Mouse (Mus musculus) CH12.LX (cell line): ENCODE measurements around the gene Gm11037. TPM values are rescaled to one million over a fixed set of nuclear protein-coding genes. Genes with fewer than 3 reads are reported as not detected.

ENCODE experiments used
- DNase-seq: peaks from one replicate; pipeline ENCODE4 v3.0.0-alpha.2; 2013; ENCODE audit errors: extremely low read depth
- H3K27ac ChIP-seq: 2 replicates; pipeline ENCODE4 v1.5.1; 2012; ENCODE audit warnings: low read depth, mild to moderate bottlenecking, control low read depth, moderate library complexity; ENCODE audit not compliant: insufficient read depth
- H3K27me3 ChIP-seq: replicated peaks from 2 replicates; pipeline ENCODE3; 2012; ENCODE audit warnings: inconsistent platforms
- H3K36me3 ChIP-seq, 2 experiments: replicated peaks in 1 of 2; 2 replicates each; pipeline versions ENCODE3 to v1.6.1; 2012; ENCODE audit warnings: inconsistent platforms in 1 of 2, low read length in 1 of 2, mild to moderate bottlenecking in 1 of 2, mixed read lengths in 1 of 2, moderate library complexity in 1 of 2; ENCODE audit not compliant: control insufficient read depth in 1 of 2, insufficient read depth in 1 of 2
- H3K4me1 ChIP-seq, 2 experiments: 2 replicates each; pipeline ENCODE4 v1.6.1; 2012; ENCODE audit warnings: inconsistent platforms in 1 of 2, moderate library complexity in 1 of 2; ENCODE audit not compliant: insufficient read depth in 2 of 2, control insufficient read depth in 1 of 2
- H3K4me2 ChIP-seq: 2 replicates; pipeline ENCODE4 v1.6.1; 2012; ENCODE audit warnings: low read depth, mild to moderate bottlenecking, control low read depth; ENCODE audit not compliant: poor library complexity, insufficient read depth, severe bottlenecking
- H3K4me3 ChIP-seq, 3 experiments: fragments of 150-350 bp in 1 of 3; sonication (generic) in 1 of 3; replicated peaks in 1 of 3; 2 replicates each; pipeline versions ENCODE3 to v1.5.1; 2011 to 2012; ENCODE audit warnings: low read depth in 2 of 3, low read length in 2 of 3, mild to moderate bottlenecking in 2 of 3, moderate library complexity in 2 of 3, control low read depth in 1 of 3, improper control_type of control experiment in 1 of 3, inconsistent platforms in 1 of 3, mixed read lengths in 1 of 3; ENCODE audit not compliant: poor library complexity in 1 of 3
- H3K79me2 ChIP-seq: replicated peaks from 2 replicates; pipeline ENCODE4 v1.6.1; 2012; ENCODE audit warnings: mild to moderate bottlenecking, moderate library complexity; ENCODE audit not compliant: control insufficient read depth, poor library complexity, insufficient read depth, severe bottlenecking; ENCODE audit errors: extremely low read depth
- H3K9ac ChIP-seq: 2 replicates; pipeline ENCODE4 v1.6.1; 2012; ENCODE audit warnings: low read depth, mild to moderate bottlenecking, control low read depth, moderate library complexity; ENCODE audit not compliant: insufficient read depth
- H3K9me3 ChIP-seq: replicated peaks from 2 replicates; pipeline ENCODE3; 2012; ENCODE audit warnings: low read length, inconsistent platforms, mixed read lengths
- BHLHE40 ChIP-seq: IDR thresholded peaks from 2 replicates; pipeline ENCODE4 v1.6.1; 2011; ENCODE audit warnings: mild to moderate bottlenecking, low read depth, low read length, improper control_type of control experiment
- CHD1 ChIP-seq: IDR thresholded peaks from 2 replicates; pipeline ENCODE4 v1.6.1; 2012; ENCODE audit warnings: low read depth, low read length, improper control_type of control experiment, inconsistent platforms
- CTCF ChIP-seq, 2 experiments: IDR thresholded peaks in 1 of 2; conservative IDR thresholded peaks in 1 of 2; 2 replicates each; pipeline ENCODE4 v1.5.1; 2011 to 2012; ENCODE audit warnings: low read depth in 2 of 2, low read length in 2 of 2, improper control_type of control experiment in 1 of 2, inconsistent platforms in 1 of 2, mild to moderate bottlenecking in 1 of 2, moderate library complexity in 1 of 2
- GABPA ChIP-seq: IDR thresholded peaks from 2 replicates; pipeline ENCODE4 v1.6.1; 2012; ENCODE audit warnings: low read depth, low read length, improper control_type of control experiment, inconsistent platforms; ENCODE audit not compliant: insufficient replicate concordance
- IRF4 ChIP-seq: IDR thresholded peaks from 2 replicates; pipeline ENCODE4 v1.6.1; 2014; ENCODE audit warnings: low read depth, mild to moderate bottlenecking, inconsistent platforms, low read length, improper control_type of control experiment
- KAT2A ChIP-seq: IDR thresholded peaks from 2 replicates; pipeline ENCODE4 v1.6.1; 2012; ENCODE audit warnings: low read length, improper control_type of control experiment, inconsistent platforms; ENCODE audit not compliant: insufficient replicate concordance
- MAFK ChIP-seq: IDR thresholded peaks from 2 replicates; pipeline ENCODE4 v1.6.1; 2011; ENCODE audit warnings: low read length, improper control_type of control experiment; ENCODE audit not compliant: insufficient replicate concordance
- MEF2A ChIP-seq: IDR thresholded peaks from 2 replicates; pipeline ENCODE4 v1.6.1; 2014; ENCODE audit warnings: low read depth, mild to moderate bottlenecking, inconsistent platforms, low read length, improper control_type of control experiment, borderline replicate concordance
- NELFE ChIP-seq: IDR thresholded peaks from 2 replicates; pipeline ENCODE4 v1.6.1; 2011; ENCODE audit warnings: low read depth, low read length, improper control_type of control experiment
- POLR2A ChIP-seq: IDR thresholded peaks from 2 replicates; pipeline ENCODE4 v1.6.1; 2011; ENCODE audit warnings: low read depth, mild to moderate bottlenecking, improper control_type of control experiment, low read length
- RAD21 ChIP-seq: IDR thresholded peaks from 2 replicates; pipeline ENCODE4 v1.6.1; 2011; ENCODE audit warnings: low read depth, mild to moderate bottlenecking, low read length, improper control_type of control experiment, moderate library complexity
- RCOR1 ChIP-seq: conservative IDR thresholded peaks from 2 replicates; pipeline ENCODE4 v1.6.1; 2012; ENCODE audit warnings: low read depth, mild to moderate bottlenecking, inconsistent platforms, low read length, improper control_type of control experiment
- SIN3A ChIP-seq: IDR thresholded peaks from 2 replicates; pipeline ENCODE4 v1.6.1; 2012; ENCODE audit warnings: low read length, improper control_type of control experiment, inconsistent platforms
- TBP ChIP-seq: conservative IDR thresholded peaks from 2 replicates; pipeline ENCODE4 v1.6.1; 2011; ENCODE audit warnings: low read depth, low read length, improper control_type of control experiment
- USF1 ChIP-seq: IDR thresholded peaks from 2 replicates; pipeline ENCODE4 v1.6.1; 2014; ENCODE audit warnings: low read depth, mild to moderate bottlenecking, inconsistent platforms, low read length, improper control_type of control experiment
- ZNF384 ChIP-seq: IDR thresholded peaks from 2 replicates; pipeline ENCODE4 v1.6.1; 2012; ENCODE audit warnings: low read depth, low read length, improper control_type of control experiment, inconsistent platforms
- dilution Hi-C: fragments of 300-500 bp; cut with MboI; formaldehyde crosslinking; loops from 2 replicates; pipeline ENCODE4 v1.14.3; 2020; ENCODE audit warnings: low sequenced_read_pairs; ENCODE audit not compliant: extremely low pct_unique_long_range_greater_than_20kb, extremely low pct_ligation_motif_present
- in situ Hi-C: fragments of 300-500 bp; cut with MboI; formaldehyde crosslinking; loops from 3 replicates; pipeline ENCODE4 v1.14.3; 2019; ENCODE audit warnings: low sequenced_read_pairs, low pct_ligation_motif_present, low pct_unique_long_range_greater_than_20kb, mixed read lengths
- polyA plus RNA-seq: library from polyadenylated mRNA; unstranded; fragments of >175 nt; gene quantifications from 2 replicates; pipeline ENCODE4 v1.2.1, GENCODE M21; 2012; ENCODE audit warnings: low read depth; ENCODE audit not compliant: insufficient read length
- total RNA-seq, 2 experiments: library from RNA; depleted of rRNA; stranded (reverse); fragments of 300-350 nt in 1 of 2; fragments of >200 nt in 1 of 2; gene quantifications; 2 replicates each; pipeline ENCODE4 v1.2.3; 2012 to 2014

The Gm11037 gene
- total and polyA plus RNA-seq, 3 experiments, result not detected

DNA sequence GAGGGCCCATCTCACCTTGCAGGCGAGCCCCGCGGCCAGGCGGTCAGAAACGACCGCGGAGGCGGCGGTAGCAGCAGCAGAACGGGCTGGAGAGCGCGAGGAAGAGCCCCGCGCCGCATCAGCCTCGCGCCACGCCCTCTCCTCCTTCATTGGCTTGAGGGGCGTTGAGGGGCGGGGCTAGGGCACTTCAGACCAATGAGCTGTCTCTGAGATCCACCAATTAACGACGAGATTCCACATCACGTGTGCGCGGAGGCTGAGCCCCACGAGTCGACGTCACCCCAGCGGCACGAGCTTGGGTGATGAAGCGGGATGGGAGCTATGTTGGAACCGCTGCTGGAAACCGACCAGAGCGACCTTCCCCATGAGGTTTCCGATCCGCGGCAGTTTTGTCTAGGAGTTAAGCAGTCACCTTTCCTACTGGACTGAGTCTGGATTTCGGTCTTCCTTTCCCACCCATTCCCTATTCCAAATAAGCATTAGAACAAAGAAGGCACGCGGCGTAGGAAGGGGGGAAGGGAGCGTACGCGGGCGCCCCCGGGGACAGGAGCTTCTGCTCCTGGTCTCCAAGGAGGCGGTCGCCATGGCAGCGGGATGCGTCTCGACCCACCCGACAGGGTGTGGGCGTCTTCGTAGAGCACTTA, 26.8 kb downstream of the Gm11037 start, which contains the start of gene 1700037H04Rik (continued):
- no peak for TF ChIP-seq GABPA
- no peak for TF ChIP-seq ZNF384
- TF ChIP-seq RCOR1, result no peak
- peak; percentile 97 for TF ChIP-seq BHLHE40
- TF ChIP-seq IRF4, result no peak; the same call in 1 of the 2 replicates
- no peak for TF ChIP-seq KAT2A
- TF ChIP-seq MAFK, result no peak
- TF ChIP-seq NELFE, result peak; percentile 94
- TF ChIP-seq POLR2A, result peak; percentile 97
- peak; percentile 74; the same call in 1 of the 2 replicates for TF ChIP-seq TBP
- TF ChIP-seq, all 38 proteins: peak for 19

DNA sequence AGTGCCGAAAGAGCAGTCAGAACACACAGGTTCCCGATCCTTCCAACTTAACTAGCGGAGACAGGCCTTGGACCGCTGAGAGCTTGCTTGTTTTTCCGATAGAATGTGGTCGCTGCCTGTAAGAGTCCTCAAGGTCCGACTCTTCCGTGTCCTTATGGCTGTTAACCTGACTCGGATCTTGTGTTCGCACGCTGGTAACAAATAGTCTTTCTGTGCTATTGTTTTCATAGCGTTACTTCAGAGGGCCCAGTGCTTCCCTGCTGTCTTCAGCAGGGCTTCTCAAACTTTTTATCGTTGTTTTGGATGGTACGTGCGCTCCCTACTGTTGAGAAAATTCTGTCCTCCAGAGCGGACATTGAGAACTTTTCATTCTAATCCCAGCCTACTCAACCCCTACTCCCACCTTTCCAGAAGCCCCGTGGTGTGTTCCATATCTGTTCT, 27.4 kb downstream of the Gm11037 start:
- Histone ChIP-seq H3K36me3 (peaks cover 0 to 10% of the 10 kb centered on the region in 2 experiments), H3K4me3 (peak overlapping the region; percentile 61 to 71 (median 69)), H3K27ac (no peak overlapping the region), H3K27me3 (no peaks in the 10 kb centered on the region), H3K9ac (peak overlapping the region; percentile 67), H3K9me3 (peaks cover 13% of the 10 kb centered on the region), H3K79me2 (no peaks in the 10 kb centered on the region), H3K4me1 (peaks cover 2 to 17% of the 10 kb centered on the region in 2 experiments; a peak in 3 of 4 replicates), H3K4me2 (peak overlapping the region; percentile 72)
- TF ChIP-seq RAD21 (peak; percentile 18), CHD1 (no peak), CTCF (conservative IDR thresholded peaks at IDR 0.05 in 1 of 2, IDR thresholded peaks at IDR 0.05 in 1 of 2; ENCODE audit: low read depth in 2 of 2, low read length in 2 of 2) (peak in 1 of 2 experiments; percentile 46; a peak in 2 of 4 replicates)
- in situ Hi-C loops (loop anchor here (5.0 kb wide), 1 partner anchor 68 kb away; no protein-coding TSS in a partner anchor), dilution Hi-C loops (no loop called here)
- DNase-seq, result peak; percentile 15

DNA sequence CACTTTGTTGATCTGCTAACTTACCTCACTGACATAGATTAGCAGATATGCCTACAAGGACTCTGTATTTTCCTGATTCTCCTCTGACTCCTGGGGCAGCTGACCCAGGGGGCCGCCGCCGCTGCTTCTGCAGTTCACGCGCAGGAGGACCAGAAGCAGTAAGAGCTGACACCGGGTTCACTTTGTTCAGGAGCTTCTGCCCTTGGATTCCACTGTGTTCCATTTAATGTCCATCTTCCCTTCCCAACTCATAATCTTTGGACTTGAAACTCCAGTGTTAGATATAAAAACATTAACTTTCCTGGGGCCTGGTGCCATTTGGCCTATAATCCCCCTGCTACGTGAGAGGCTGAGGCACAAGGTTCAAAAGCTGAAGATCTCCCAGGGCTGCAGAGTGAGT, 30.6 kb downstream of the Gm11037 start:
- TF ChIP-seq SIN3A (no peak), CHD1 (no peak), MEF2A (no peak), USF1 (no peak), KAT2A (no peak), POLR2A (no peak)
- TF ChIP-seq, all 38 proteins: peak for 0
- no peaks in the 10 kb centered on the region for H3K27me3 ChIP-seq
- H3K9me3 ChIP-seq, result peaks cover 16% of the 10 kb centered on the region
- in situ Hi-C loops, result loop anchor here (5.0 kb wide), 1 partner anchor 72 kb away; no protein-coding TSS in a partner anchor
- no peak overlapping the region for H3K27ac ChIP-seq
- no peaks in the 10 kb centered on the region for H3K79me2 ChIP-seq
- H3K4me1 ChIP-seq, result peaks cover under 1 to 16% of the 10 kb centered on the region in 2 experiments; a peak in 3 of 4 replicates
- no peaks in the 10 kb centered on the region for H3K36me3 ChIP-seq
- dilution Hi-C loops, result no loop called here
- no peak for DNase-seq
- no peak overlapping the region for H3K4me2 ChIP-seq
- H3K4me3 ChIP-seq, result no peak overlapping the region
- H3K9ac ChIP-seq, result no peak overlapping the region
